Mouse (Mus musculus): ENCODE data around the gene 1700049E17Rik1. TPM values are rescaled to one million over a fixed set of nuclear protein-coding genes. Genes with fewer than 3 reads are reported as not detected.

The 1700049E17Rik1 gene
- not detected for polyA plus RNA-seq (2015; fragmentation: Illumina TruSeq; extraction: RNeasy Lipid Tissue Mini Kit (QIAGEN cat#74804); ENCODE audit: insufficient read depth, low read depth, low replicate concordance)

GRCm38 (mm10) chr14:41924649-41925048 lies at the start of gene 1700049E17Rik1:
TSS of gene 1700049E17Rik1 (plus strand) at chr14:41924949.

GRCm38 (mm10) chr14:41907190-41907589 lies 17.6 kb upstream of the 1700049E17Rik1 start, which contains the start of gene Gm7980:
TSS of gene Gm7980 (minus strand) at chr14:41907290.

GRCm38 (mm10) chr14:41943695-41944094 lies 18.9 kb downstream of the 1700049E17Rik1 start, which contains the start of gene 1700024B05Rik:
TSS of gene 1700024B05Rik (plus strand) at chr14:41943995.

GRCm38 (mm10) chr14:41967827-41968226 lies 43.1 kb downstream of the 1700049E17Rik1 start, which contains the start of gene Gm6401:
TSS of gene Gm6401 (minus strand) at chr14:41967927.

Other genes starting within 250 kb of the 1700049E17Rik1 start
- not detected for gene Gm8068, start 223.1 kb upstream of the 1700049E17Rik1 start, polyA plus RNA-seq (2015; fragmentation: Illumina TruSeq; extraction: RNeasy Lipid Tissue Mini Kit (QIAGEN cat#74804); ENCODE audit: insufficient read depth, low read depth, low replicate concordance)
- gene Gm7929, start 174.3 kb upstream of the 1700049E17Rik1 start, polyA plus RNA-seq (2015; fragmentation: Illumina TruSeq; extraction: RNeasy Lipid Tissue Mini Kit (QIAGEN cat#74804); ENCODE audit: insufficient read depth, low read depth, low replicate concordance): not detected
- not detected for gene Gm47189, start 152.5 kb upstream of the 1700049E17Rik1 start, polyA plus RNA-seq (2015; fragmentation: Illumina TruSeq; extraction: RNeasy Lipid Tissue Mini Kit (QIAGEN cat#74804); ENCODE audit: insufficient read depth, low read depth, low replicate concordance)
- not detected for gene Gm7980, start 17.7 kb upstream of the 1700049E17Rik1 start, polyA plus RNA-seq (2015; fragmentation: Illumina TruSeq; extraction: RNeasy Lipid Tissue Mini Kit (QIAGEN cat#74804); ENCODE audit: insufficient read depth, low read depth, low replicate concordance)
- not detected for gene 1700024B05Rik, start 19.0 kb downstream of the 1700049E17Rik1 start, polyA plus RNA-seq (2015; fragmentation: Illumina TruSeq; extraction: RNeasy Lipid Tissue Mini Kit (QIAGEN cat#74804); ENCODE audit: insufficient read depth, low read depth, low replicate concordance)
- gene Gm6401, start 43.0 kb downstream of the 1700049E17Rik1 start, polyA plus RNA-seq (2015; fragmentation: Illumina TruSeq; extraction: RNeasy Lipid Tissue Mini Kit (QIAGEN cat#74804); ENCODE audit: insufficient read depth, low read depth, low replicate concordance): not detected
- not detected for gene Gm3543, start 58.4 kb downstream of the 1700049E17Rik1 start, polyA plus RNA-seq (2015; fragmentation: Illumina TruSeq; extraction: RNeasy Lipid Tissue Mini Kit (QIAGEN cat#74804); ENCODE audit: insufficient read depth, low read depth, low replicate concordance)
- not detected for gene Gm7951, start 192.4 kb downstream of the 1700049E17Rik1 start, polyA plus RNA-seq (2015; fragmentation: Illumina TruSeq; extraction: RNeasy Lipid Tissue Mini Kit (QIAGEN cat#74804); ENCODE audit: insufficient read depth, low read depth, low replicate concordance)
- gene Gm17027, start 237.7 kb downstream of the 1700049E17Rik1 start, polyA plus RNA-seq (2015; fragmentation: Illumina TruSeq; extraction: RNeasy Lipid Tissue Mini Kit (QIAGEN cat#74804); ENCODE audit: insufficient read depth, low read depth, low replicate concordance): not detected